Mouse (Mus musculus) lung, adult 2 months (tissue): ENCODE measurements at regions not wholly inside any gene's neighbourhood (a gene's known extent, or its start where the extent isn't known, plus 50 kb on each side); places are given as distances from the start of the nearest gene placed in this dataset.

Source experiments
- CTCF ChIP-seq: fragments of 200-500 bp; IDR thresholded peaks from 2 replicates; pipeline ENCODE4 v1.5.1; 2011; ENCODE audit warnings: mild to moderate bottlenecking, low read length, control low read depth; ENCODE audit not compliant: insufficient read depth
- POLR2A ChIP-seq: fragments of 200-500 bp; IDR thresholded peaks from 2 replicates; pipeline ENCODE4 v1.6.1; 2011; ENCODE audit warnings: low read depth, mild to moderate bottlenecking, control low read depth, low read length, borderline replicate concordance; ENCODE audit errors: extremely low read depth

- TF ChIP-seq CTCF (no peak), POLR2A (no peak)
Measured at GRCm38 (mm10) chr11:19827996-19828395, 96.2 kb upstream of the Spred2 start.
